Mouse (Mus musculus): ENCODE measurements around the gene Bri3. TPM values are rescaled to one million over a fixed set of nuclear protein-coding genes. Genes with fewer than 3 reads are reported as not detected.

Gene Bri3
- total RNA-seq, 2 experiments from 2014 or later: 59.4 to 62.4 TPM

DNA sequence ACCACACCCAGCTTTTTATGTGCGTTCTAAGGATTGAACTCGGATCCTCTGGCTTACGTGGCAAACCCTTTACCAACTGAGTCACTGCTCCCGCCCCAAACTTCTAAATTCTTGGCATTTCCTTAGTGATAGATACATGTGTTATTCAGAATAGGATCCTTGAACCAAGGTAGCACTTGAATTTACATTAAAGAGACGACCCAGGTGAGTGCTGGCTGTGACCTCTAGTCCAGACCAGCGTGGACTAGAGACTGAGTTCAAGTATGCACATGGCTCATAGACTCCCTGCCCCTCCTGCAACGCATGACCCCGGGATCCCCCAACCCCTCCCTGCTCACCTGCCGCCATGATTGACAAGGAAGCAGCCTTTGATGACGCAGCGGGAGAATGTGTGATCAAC lies 162.0 kb downstream of the Bri3 start:
- DNase-seq (ENCODE audit: low spot score in 2 of 2): no peak

DNA sequence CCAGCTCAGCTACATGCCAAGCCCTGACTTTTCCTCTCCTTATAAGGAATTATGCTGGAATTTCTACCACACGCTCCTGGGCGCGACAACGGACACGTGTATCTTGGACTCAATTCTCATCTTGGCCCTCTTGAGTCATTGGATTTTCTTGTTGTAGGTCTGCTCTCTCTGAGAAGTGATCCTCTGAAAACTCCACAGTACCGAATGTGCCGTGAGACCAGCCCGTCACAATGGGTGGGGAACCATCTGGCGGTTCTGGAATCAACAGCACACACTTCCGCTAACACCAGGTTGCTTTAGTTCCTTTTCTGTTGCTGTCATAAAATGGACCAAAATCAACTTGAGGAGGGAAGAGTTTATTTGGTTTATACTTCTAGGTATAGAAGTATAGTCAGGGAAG lies 166.4 kb downstream of the Bri3 start:
- no peak for DNase-seq (ENCODE audit: low spot score in 2 of 2)

DNA sequence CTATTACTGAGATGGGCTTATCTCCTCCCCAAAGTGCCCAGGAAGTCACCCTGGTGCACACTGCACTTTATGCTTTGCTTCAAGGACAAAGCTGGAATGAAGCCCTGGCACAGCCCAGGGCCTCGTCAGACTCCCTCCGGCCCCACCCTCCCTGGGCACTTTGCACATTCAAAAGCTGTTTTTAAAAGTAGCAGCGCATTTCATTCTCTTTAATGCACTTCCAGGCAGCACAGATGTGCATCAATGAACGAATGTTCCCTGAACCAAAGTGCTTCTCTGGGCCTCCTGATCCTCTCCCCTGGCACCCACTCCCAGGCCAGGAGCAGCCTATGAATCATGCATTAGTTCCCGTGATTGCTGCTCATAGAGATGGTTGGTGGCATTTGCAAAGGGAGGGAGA lies 167.5 kb downstream of the Bri3 start:
- no peak for DNase-seq (ENCODE audit: low spot score in 2 of 2)

DNA sequence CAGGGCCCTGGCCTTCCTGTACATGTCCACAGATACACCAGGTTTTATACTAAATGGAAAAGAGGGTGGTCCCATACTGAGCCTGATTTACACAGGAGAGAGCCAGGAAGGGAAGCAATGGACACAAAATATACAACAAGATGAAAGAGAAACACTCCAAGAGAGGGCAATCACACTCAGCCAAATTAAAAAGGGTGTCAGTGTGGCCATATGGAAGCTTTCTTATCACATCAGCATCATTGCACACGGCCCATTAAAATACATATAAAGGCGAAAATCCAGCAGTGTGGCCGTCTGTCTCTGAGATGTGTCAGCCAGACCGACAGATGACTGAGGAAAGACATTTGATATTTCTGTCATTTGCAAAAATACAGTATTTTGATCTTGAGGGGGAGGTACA lies 168.5 kb downstream of the Bri3 start:
- DNase-seq (ENCODE audit: low spot score in 2 of 2): no peak

DNA sequence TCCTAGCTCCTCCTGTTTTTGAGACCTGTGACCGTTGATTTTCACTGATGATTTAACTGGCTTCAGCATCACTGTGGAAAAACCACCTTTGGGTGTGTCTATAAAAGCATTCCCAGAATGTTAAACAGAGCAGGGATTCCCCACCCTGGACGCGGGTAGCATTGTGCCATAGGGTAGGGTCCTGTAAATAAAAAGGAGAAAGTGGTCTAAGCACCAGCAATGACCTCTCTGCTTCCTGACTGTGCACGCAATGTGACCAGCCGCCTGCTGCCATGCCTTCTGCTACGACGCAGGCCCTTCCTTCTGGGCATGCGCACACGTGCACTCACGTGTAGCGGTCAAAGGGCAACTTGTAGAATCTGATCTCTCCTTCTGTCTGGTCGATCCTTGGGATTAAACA lies 174.2 kb downstream of the Bri3 start:
- no peak for DNase-seq (ENCODE audit: low spot score in 2 of 2)

DNA sequence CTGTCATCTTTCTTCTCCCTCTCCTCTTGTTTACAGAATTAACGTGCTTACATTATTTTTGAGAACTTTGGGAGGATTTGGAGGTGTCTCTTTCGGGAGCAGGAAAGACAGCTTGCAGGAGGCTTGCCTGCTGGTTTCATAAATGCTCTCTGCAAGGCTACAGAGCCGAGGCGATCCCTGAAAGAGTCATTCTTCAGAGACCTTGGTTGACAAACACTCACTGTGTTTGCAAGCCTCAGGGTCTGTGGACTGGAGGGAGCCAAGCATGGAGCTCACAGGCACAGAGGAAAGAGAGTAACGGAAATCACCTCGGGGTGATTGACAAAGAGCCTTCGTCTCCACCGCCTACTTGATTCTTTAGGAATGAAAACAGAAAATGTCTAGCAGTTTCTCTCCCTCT lies 175.8 kb downstream of the Bri3 start:
- no peak for DNase-seq (ENCODE audit: low spot score in 2 of 2)

DNA sequence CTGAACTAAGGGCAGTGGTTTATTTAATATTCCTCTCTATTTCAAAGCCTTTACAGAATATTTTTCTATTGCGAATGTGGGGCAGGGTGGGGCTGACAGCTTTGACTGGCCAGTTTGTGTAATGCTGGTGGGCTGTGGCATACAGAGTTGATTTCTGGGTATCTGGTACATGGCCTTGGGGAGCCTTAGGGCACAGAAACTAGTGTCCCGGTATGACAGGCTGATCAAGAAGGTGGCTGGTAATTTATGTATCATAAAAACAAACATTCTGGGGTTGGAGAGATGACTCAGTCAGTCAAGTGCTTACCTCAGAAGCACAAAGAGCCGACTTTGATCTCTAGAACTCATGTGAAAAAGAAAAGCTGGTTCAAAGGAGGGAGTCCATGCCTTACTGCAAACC lies 182.5 kb downstream of the Bri3 start:
- DNase-seq (ENCODE audit: low spot score in 2 of 2): no peak

DNA sequence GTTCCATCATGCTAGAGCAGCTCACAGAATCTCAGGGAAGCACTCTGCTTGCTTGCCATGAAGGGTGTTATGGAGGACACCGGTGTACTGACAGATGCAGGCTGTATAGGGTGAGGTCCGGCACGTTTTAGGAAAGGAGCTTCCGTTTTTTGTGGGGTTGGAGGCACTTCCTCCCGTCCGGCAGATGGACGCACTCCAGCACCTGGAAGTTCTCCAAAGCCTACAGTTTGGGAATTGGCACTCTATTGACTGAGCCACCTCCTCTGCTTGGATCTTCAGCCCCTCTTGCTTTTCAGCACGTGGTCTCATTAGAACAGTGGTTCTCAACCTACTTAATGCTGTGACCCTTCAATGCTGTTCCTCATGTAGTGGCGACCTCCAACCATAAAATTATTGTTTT lies 183.6 kb downstream of the Bri3 start:
- no peak for DNase-seq (ENCODE audit: low spot score in 2 of 2)

DNA sequence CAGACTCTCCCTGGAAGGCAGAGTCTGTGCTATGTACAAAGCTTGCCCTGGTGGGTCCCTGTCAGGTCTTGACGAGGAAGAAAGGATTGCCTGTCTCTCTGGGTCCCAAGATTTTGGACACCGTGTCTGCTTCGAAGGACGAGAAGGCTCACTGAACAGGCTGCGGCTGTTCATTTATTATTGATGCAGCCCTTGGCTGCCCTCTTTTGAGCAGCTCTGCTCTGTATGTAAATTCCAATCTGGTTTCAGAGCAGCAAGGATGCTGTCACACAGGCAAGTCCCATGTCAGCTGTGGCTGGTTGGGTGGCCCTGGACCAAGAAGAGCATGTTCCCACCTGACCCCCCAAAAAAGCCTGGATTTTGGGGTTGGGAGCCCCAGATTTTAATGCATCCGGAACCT lies 187.2 kb downstream of the Bri3 start:
- no peak for DNase-seq (ENCODE audit: low spot score in 2 of 2)

DNA sequence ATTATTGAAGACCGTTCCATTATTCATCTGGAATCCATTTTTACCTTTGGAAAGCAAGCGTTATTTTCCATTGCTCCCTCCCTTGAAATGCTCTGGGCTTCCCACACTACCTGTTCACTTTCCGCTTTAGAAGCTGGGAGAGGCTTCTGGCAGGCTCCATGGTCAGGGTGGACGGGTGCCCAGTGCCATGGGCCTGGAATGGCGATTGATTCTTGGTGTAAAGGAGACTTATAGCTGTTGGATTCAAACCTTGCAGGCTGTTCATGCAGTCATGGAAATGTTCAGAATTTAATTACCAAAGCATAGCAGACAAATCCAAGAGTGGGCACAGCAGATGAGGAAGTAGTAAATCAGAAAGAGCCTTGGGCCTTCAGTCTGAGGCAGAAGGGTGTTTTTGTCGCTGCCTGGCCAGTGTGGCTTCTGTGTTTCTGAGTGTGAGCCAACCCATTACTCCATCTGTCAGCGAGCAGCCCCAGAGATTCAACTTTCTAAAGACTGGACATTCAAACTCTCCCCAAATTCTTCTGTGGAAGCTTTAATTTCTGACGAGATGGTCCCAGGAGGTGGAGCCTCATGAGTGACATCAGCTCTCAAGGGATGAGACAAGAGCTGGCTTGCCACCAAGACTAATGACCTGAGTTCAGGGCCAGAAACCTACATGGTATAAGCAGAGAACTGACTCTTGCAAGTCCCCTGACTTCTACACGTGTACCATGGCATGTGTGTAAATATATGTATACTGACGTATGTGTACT lies 195.2 kb downstream of the Bri3 start:
- DNase-seq (ENCODE audit: low spot score in 2 of 2): no peak

DNA sequence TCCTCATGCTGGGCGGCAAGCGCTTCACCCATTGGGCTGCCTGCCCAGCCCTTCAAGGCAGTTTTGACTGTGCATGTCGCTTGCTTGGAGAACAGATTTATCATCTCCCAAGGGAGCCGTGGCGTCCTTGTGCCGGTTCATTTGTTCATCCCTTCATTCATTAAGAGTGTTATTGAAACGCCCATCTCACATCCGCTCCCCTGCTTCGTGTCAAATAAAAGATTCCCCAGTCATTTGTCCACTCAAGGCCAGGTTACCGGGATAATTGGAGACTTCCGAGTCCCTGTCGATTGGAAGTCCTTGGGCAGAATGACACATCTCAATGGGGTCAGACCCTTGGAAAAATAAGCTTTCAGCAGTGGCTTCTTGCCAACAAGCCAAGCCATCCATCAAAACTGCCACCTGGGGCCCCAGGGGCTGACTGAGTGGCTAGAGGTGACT lies 197.6 kb downstream of the Bri3 start:
- no peak for DNase-seq (ENCODE audit: low spot score in 2 of 2)

DNA sequence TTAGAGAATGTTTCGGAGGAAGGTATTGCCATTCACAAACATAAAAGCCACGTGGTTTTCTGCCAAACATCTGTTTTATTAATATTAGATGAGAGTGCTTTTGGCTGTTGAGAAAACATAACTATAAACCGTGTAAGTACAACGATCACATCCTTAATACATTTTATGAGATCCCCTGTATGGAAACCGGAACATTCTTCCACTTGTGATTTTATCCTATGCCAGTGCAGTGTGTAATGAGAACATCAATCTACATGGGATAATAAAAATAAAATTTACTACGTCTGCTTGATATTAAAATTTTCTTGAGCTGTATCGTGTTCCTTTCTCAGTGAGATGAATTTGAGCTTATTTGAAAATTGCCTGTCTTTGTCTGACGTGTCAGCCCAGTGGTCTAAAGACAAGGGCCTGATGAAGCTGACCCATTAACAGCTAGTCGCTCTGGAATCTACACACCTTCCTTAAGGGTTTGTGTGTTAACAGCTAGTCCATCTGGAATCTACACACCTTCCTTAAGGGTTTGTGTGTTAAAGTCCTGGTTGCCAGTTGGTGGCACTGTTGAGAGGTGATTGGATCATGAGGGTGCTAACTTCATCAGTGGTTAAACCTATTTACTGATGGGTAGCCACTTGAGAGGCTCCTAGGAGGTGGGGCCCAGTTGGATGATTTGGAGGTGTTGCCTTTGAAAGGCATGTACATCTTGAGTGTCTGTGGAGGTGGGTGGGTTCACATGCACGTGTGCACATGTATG lies 202.4 kb downstream of the Bri3 start:
- no peak for DNase-seq (ENCODE audit: low spot score in 2 of 2)

DNA sequence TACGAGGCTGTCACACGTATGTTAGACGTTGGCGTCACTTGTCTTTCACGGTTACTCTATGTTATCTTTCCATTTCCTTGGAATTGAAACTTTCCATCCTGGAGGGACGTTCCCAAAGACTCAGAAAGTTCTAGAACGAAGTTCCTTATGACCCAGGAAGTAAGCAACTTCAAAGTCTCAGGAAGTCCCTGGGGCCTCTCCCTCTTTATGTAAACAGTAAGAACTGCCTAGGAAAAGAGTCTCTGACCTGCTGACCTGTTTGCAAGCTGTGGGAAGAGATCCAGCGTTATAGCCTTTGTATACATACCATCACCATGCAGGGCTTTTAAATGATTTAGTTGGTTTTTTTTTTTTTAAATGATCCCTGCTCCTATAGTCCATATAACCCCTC lies 203.0 kb downstream of the Bri3 start:
- no peak for DNase-seq (ENCODE audit: low spot score in 2 of 2)

DNA sequence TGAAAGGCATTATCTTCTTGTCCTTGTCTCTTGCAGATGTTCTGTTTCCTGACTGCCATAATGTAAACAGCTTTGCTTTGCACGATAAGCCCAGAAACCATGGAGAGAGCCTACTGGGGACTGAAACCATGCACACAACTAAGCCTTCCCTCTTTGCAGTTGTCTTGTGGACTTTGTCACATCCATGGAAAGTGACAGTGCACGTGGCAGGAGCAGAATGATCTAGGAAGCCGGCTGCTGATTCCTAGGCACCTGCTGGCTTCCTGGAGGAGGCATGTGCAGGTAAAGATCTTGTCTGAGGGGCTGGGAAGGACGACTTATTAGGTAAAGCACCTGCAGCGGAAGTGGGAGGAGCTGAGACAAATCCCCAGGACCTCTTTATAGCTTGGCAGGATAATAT lies 203.7 kb downstream of the Bri3 start:
- DNase-seq (ENCODE audit: low spot score in 2 of 2): no peak

DNA sequence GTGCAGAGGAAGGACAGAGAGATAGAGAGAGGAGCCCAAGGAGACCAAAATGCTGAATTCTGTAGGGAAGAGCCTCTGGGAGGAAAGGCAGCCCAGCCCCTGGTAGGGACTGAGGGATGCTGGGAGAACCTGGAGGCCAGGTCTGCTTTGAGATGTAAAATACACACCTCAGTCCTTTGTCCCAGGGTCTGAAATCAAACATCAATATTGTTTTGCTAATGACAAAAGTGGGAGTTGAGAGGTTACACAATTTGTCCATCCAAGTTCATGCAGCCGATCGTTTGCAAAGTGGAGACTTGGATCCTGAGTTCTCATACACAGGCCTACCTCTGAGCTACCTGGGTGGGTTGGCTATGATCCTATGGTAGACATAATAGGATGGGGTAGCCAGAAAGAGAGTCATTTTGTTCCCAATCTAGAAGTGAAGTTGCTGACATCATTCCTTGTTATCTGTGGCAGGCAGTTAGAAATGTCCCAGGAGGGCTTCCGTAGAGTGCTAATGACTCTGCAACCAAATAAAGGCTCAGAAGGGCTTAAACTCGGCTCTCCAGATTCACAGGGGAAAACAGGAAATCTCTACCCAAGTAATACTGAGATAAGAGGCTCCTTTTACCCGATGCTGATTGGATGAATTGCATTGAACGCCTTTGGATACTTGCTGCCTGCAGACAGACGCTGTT lies 208.7 kb downstream of the Bri3 start:
- no peak for DNase-seq (ENCODE audit: low spot score in 2 of 2)

DNA sequence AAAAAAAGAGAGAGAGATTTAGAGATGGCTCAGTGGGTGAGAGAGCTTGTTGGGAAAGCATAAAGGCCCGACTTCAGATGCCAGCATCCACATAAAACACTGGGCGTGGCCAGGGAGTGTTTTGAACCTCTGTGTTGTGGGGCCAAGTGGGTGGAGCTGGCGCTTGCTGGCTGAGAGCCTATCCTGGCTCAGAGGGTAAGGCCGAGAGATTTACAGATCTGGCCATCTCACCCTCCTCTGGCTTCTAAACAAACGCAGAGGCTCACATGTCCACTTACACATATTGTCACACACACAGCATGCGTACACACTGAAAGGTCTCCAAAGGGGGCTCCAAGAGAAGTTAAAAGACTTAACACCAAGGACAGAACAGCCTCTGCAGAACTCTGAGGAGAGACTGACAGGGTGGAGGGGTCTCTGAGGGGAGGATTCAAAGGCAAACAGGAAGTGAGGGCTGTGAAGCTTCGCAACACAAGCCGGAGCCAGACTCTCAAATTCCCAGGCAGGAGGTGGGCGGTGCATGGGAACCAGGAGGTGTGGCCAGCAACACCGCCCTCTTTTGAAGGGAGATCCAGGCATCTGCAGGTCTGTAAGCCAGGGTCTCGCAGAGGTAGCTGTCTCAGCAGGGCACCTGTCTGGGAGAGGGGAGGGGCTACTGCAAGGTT lies 213.5 kb downstream of the Bri3 start:
- no peak for DNase-seq (ENCODE audit: low spot score in 2 of 2)

DNA sequence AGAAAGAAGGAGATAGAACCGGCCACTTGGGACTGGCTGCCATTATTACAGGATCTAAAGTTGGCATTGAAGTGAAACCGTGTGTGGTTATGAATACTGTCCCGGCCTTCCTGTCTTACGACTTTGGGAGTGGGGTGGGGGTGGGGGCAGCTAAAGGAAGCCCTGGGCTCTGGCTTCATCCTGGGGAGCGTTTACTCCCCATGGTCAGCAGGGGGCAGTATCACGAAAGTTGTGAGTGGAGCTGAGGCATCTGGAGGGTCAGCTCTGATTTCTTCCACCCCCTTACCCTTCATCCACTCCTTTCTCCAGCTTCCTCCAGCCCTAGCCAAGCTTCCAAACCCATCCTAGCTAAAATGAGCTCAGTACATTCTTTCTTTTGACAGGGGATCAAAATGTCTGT lies 222.8 kb downstream of the Bri3 start:
- DNase-seq (ENCODE audit: low spot score in 2 of 2): no peak

DNA sequence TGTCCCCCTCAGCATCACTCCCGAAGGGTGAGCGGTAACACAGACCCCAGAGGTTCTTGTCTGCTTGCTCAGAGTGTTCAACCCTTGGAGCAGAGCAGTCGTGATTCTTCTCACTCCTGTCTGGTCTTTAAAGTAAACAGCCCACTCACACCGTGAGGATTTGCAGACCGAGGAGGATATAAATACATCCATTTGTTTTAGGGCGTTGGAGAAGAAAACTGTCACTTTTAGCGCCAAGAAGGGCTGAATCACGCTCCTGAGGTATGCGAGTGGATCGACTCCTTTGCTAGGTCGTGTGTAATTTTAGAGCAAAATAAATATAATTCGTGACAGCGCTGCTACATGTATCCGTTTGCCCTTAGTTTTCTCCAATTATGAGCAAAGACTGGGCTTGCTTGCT lies 228.8 kb downstream of the Bri3 start:
- DNase-seq (ENCODE audit: low spot score in 2 of 2): no peak

DNA sequence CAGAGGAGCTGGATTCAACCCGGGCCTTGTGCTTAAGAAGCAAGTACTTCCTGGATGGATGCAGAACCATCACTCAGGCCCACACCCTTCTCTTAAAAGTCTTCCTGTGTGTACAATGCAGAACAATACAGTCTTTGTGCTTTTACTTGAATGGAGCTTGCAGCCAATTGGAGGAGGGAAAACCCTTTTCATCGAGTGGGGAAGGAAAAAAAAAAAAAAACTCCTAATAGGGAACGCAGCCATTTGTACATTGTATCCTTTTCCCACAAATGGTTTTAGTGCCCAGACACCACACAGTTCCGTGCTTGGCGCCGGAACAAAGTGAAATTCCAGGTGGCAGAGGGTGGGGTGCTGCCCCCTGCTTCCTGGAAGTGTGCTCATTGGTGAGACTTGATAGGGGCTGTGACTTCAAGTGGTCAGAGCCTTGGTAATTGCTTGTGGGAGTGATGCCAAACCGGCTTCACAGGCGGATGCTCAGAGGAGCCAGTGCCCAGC lies 235.5 kb downstream of the Bri3 start:
- no peak for DNase-seq (ENCODE audit: low spot score in 2 of 2)

DNA sequence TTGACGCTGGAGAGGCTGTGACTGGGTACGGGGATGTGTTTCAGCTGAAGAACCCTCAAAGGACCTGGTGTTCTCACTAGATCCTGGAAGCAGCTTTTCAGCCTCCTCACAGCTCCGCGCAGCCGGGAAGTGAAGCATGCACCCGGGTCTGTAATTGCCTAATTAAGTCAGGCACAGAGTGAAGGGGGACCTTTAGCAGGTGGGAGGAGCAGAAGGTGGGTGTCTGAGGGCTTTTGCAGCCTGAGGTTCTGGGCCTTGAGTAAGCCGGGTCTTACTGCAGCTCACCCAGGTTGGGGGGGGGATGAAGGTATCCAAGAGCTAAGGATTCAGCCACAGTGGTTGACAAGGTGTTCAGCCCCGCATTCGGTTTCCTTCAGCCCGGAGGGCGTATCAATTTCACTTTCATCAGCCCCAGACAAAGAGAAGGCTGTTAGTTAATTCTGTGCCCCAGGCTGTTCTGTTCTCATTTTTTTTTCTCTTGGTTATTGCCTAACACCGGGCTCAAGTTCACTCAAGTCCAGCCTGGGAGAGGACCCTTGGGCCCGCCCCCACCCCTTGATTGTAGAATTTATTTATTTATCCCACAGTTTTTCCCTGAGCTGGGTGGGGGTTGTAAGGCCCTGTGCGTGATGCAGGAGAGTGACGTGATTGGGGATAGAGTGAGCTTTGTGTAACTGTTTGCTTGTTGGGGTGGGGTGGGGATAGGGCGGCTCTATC lies 239.6 kb downstream of the Bri3 start:
- DNase-seq (ENCODE audit: low spot score in 2 of 2): no peak

DNA sequence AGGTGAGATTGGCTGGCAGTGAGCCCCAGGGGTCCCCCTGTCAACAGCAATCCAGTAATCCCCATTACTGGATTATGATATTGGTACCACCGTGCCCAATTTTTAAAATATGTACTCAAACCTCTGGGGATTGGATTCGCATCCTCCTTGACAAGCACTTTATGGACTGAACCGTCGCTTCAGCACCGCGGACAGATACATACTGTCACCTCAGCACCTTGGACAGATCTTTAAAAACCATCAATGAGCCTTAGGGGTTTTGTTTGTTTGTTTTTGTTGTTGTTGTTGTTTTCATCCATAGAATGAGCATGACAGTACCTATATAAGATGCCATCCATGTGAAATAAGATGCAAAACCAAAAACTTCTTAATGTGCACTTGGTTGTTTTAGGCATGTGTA lies 247.1 kb downstream of the Bri3 start:
- no peak for DNase-seq (ENCODE audit: low spot score in 2 of 2)
